Mouse (Mus musculus) thymus, adult 2 months (tissue): ENCODE measurements around the gene Pak2.

ENCODE experiments used
- CTCF ChIP-seq: fragments of 200-500 bp; IDR thresholded peaks from 2 replicates; pipeline ENCODE4 v1.5.1; 2012; ENCODE audit warnings: mild to moderate bottlenecking, control low read depth, low read length, moderate library complexity, borderline replicate concordance; ENCODE audit not compliant: control insufficient read depth, poor library complexity, insufficient read depth; ENCODE audit errors: extremely low read depth
- POLR2A ChIP-seq: fragments of 200-500 bp; IDR thresholded peaks from 2 replicates; pipeline ENCODE4 v1.6.1; 2012; ENCODE audit warnings: mild to moderate bottlenecking, low read length, control low read depth, moderate library complexity; ENCODE audit not compliant: control insufficient read depth, poor library complexity, insufficient read depth; ENCODE audit errors: extremely low read depth

GRCm38 (mm10) chr16:32114406-32114805 is 35.3 kb upstream of the Pak2 start:
- TF ChIP-seq CTCF (no peak), POLR2A (no peak)
